Mouse (Mus musculus) hindbrain, embryonic 13.5 days (tissue): ENCODE results near the gene Ano9. TPM values are rescaled to one million over a fixed set of nuclear protein-coding genes. Genes with fewer than 3 reads are reported as not detected.

Experiments used
- ATAC-seq: fragments of 200-750 bp; cut with Nextera tagmentation; 2 replicates; pipeline ENCODE4 v1.8.0; 2017; ENCODE audit warnings: moderate TSS enrichment; ENCODE audit not compliant: low FRiP score
- H3K27ac ChIP-seq: fragments of 300-500 bp; sonication (generic); 2 replicates; pipeline ENCODE4 v1.5.1; 2015; ENCODE audit warnings: inconsistent platforms, mild to moderate bottlenecking, moderate library complexity
- H3K27me3 ChIP-seq: fragments of 300-500 bp; sonication (generic); 2 replicates; pipeline ENCODE4 v1.6.1; 2015; ENCODE audit warnings: mild to moderate bottlenecking, inconsistent platforms
- H3K36me3 ChIP-seq: fragments of 300-500 bp; sonication (generic); 2 replicates; pipeline ENCODE4 v1.6.1; 2015; ENCODE audit warnings: mild to moderate bottlenecking, inconsistent platforms
- H3K4me1 ChIP-seq: fragments of 300-500 bp; sonication (generic); replicated peaks from 2 replicates; pipeline ENCODE4 v1.6.1; 2015; ENCODE audit warnings: inconsistent platforms
- H3K4me2 ChIP-seq: fragments of 300-500 bp; sonication (generic); 2 replicates; pipeline ENCODE4 v1.6.1; 2015; ENCODE audit warnings: inconsistent platforms, mild to moderate bottlenecking, moderate library complexity
- H3K4me3 ChIP-seq: fragments of 300-500 bp; sonication (generic); 2 replicates; pipeline ENCODE4 v1.5.1; 2015; ENCODE audit warnings: mild to moderate bottlenecking, inconsistent platforms
- H3K9ac ChIP-seq: fragments of 300-500 bp; sonication (generic); 2 replicates; pipeline ENCODE4 v1.6.1; 2015; ENCODE audit warnings: mild to moderate bottlenecking, inconsistent platforms
- H3K9me3 ChIP-seq: fragments of 300-500 bp; sonication (generic); 2 replicates; pipeline ENCODE4 v1.6.1; 2016; ENCODE audit warnings: inconsistent platforms
- WGBS: fragments of 180-500 bp; shearing (Covaris S2); methylation state at CpG from one replicate; pipeline ENCODE4 v1.1.7; 2015; 5-methylcytosine and 5-hydroxymethylcytosine counted together
- polyA plus RNA-seq: library from polyadenylated mRNA; unstranded; fragments of >200 nt; fragmentation: Nextera tagmentation; extraction: Ambion mirVana; gene quantifications from 2 replicates; pipeline ENCODE4 v1.2.1, GENCODE M21; 2015

The Ano9 gene
- polyA plus RNA-seq, 1 experiment from 2014 or later = 0.09 TPM

GRCm38 (mm10) chr7:141058601-141059341 is 58.8 kb downstream of the Ano9 start:
- H3K4me2 ChIP-seq = no peak overlapping the region
- no peak overlapping the region for H3K4me3 ChIP-seq
- peaks cover 4% of the 10 kb centered on the region; the same call in 1 of the 2 replicates for H3K9me3 ChIP-seq
- peaks cover 19% of the 10 kb centered on the region for H3K36me3 ChIP-seq
- 98% methylated on average over 14 of the region's 14 CpGs for WGBS
- no peak overlapping the region for H3K27ac ChIP-seq
- no peak overlapping the region for H3K9ac ChIP-seq
- ATAC-seq = no peak
- H3K4me1 ChIP-seq = peaks cover 38% of the 10 kb centered on the region
- no peaks in the 10 kb centered on the region for H3K27me3 ChIP-seq

DNA sequence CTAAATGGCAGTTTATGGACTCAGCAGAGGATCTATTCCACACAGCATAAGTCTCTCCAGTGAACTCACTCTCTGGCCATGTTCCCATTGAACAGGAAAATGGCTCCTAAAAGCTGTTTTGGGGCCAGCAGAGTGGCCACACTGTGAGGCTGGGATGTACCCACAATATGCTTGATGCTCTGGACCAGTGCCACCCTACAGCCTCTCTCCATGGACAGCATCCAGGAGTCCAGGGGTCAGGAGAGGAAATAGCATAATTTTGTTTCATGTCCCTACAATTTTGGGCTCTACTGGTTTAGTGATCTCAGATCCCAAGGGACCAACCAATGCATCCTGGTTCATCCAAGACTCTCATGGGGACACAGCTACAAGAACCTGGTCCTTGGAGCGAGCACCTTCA is 60.1 kb downstream of the Ano9 start:
- no peak for ATAC-seq
- Histone ChIP-seq H3K27ac (no peak overlapping the region), H3K36me3 (peaks cover 10% of the 10 kb centered on the region), H3K4me1 (peaks cover 25% of the 10 kb centered on the region), H3K4me2 (no peak overlapping the region), H3K4me3 (no peak overlapping the region), H3K27me3 (no peaks in the 10 kb centered on the region), H3K9me3 (peaks cover 4% of the 10 kb centered on the region; the same call in 1 of the 2 replicates), H3K9ac (no peak overlapping the region)
- WGBS = 97% methylated on average over 1 of the region's 1 CpGs

DNA sequence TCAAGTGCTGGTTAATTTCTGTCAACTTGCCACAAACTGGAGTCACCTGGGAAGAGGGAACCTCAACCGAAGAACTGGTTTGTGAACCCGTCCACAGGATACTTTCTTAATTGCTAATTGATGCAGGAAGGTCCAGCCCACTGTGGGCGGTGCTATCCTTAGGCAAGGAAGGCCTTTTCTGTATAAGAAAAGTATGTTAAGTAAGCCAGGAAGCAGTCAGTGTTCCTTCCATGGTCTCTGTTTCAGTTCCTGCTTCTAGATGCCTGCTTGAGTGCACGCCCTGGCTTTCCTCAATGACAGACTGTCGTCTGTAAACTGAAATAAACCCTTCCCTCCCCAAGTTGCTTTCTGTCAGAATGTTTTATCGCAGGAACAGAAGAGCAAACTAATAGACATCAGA is 60.6 kb downstream of the Ano9 start:
- peaks cover 20% of the 10 kb centered on the region for H3K4me1 ChIP-seq
- 92% methylated on average over 6 of the region's 6 CpGs for WGBS
- ATAC-seq = no peak

GRCm38 (mm10) chr7:141055785-141056184 is 61.8 kb downstream of the Ano9 start:
- Histone ChIP-seq H3K9me3 (peaks cover 4% of the 10 kb centered on the region; the same call in 1 of the 2 replicates), H3K4me3 (no peak overlapping the region), H3K9ac (no peak overlapping the region), H3K36me3 (peaks cover 8% of the 10 kb centered on the region; the same call in 1 of the 2 replicates), H3K4me2 (no peak overlapping the region), H3K27ac (no peak overlapping the region), H3K27me3 (no peaks in the 10 kb centered on the region), H3K4me1 (peaks cover 13% of the 10 kb centered on the region)
- ATAC-seq = no peak
- 86% methylated on average over 4 of the region's 4 CpGs for WGBS

More for the DNA sequence above, 60.6 kb downstream of the Ano9 start:
- Histone ChIP-seq H3K27me3 (no peaks in the 10 kb centered on the region), H3K9ac (no peak overlapping the region), H3K36me3 (peaks cover 8% of the 10 kb centered on the region; the same call in 1 of the 2 replicates), H3K27ac (no peak overlapping the region), H3K4me2 (no peak overlapping the region), H3K4me3 (no peak overlapping the region), H3K9me3 (peaks cover 4% of the 10 kb centered on the region; the same call in 1 of the 2 replicates)

DNA sequence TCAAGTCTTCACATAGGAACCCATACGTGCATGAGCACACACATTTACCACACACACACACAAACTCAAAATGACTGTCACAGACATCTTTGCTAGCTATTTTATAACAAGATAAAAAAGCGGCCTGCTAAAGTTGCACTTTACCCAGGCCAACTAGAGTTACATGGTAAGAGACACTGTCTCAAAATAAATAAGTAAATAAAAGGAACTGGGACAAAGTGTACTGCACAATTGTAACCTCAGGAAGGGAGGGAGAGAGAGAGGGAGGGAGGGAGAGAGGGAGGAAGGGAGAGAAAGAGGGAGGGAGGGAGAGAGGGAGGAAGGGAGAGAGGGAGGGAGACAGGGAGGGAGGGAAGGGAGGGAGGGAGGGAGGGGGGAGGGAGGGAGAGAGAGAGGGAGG is 65.2 kb downstream of the Ano9 start:
- Histone ChIP-seq H3K9me3 (peaks cover 4% of the 10 kb centered on the region; the same call in 1 of the 2 replicates), H3K27ac (no peak overlapping the region), H3K36me3 (peaks cover 8% of the 10 kb centered on the region; the same call in 1 of the 2 replicates), H3K9ac (no peak overlapping the region), H3K27me3 (no peaks in the 10 kb centered on the region), H3K4me2 (no peak overlapping the region), H3K4me3 (no peak overlapping the region), H3K4me1 (peaks cover 6% of the 10 kb centered on the region)
- ATAC-seq = no peak
- 86% methylated on average over 2 of the region's 2 CpGs for WGBS

GRCm38 (mm10) chr7:141052016-141052415 is 65.6 kb downstream of the Ano9 start:
- no peaks in the 10 kb centered on the region for H3K27me3 ChIP-seq
- peaks cover 10% of the 10 kb centered on the region for H3K4me1 ChIP-seq
- H3K4me2 ChIP-seq = no peak overlapping the region
- H3K9ac ChIP-seq = no peak overlapping the region
- 91% methylated on average over 4 of the region's 4 CpGs for WGBS
- H3K9me3 ChIP-seq = peaks cover 4% of the 10 kb centered on the region; the same call in 1 of the 2 replicates
- no peak overlapping the region for H3K4me3 ChIP-seq
- ATAC-seq = no peak
- H3K36me3 ChIP-seq = peaks cover 8% of the 10 kb centered on the region; the same call in 1 of the 2 replicates
- no peak overlapping the region for H3K27ac ChIP-seq

Other genes with a start within 250 kb of the Ano9 start
- 278 and 284 TPM in 2 replicates for gene Psmd13, start 235.8 kb downstream of the Ano9 start, polyA plus RNA-seq
- gene Sirt3, start 235.5 kb downstream of the Ano9 start, polyA plus RNA-seq = 41.6 and 45.3 TPM in 2 replicates
- gene Cox8b, start 217.4 kb downstream of the Ano9 start, polyA plus RNA-seq = 0.69 TPM in 1 of 2 replicates, not detected in the other
- 0.09 and 0.12 TPM in 2 replicates for gene Nlrp6, start 196.9 kb downstream of the Ano9 start, polyA plus RNA-seq
- gene Pgghg, start 176.4 kb downstream of the Ano9 start, polyA plus RNA-seq = 8.8 and 10.4 TPM in 2 replicates
- gene Ifitm5, start 167.5 kb downstream of the Ano9 start, polyA plus RNA-seq = 0.36 and 1.7 TPM in 2 replicates
- not detected in 2 replicates for gene Gm45717, start 161.9 kb downstream of the Ano9 start, polyA plus RNA-seq
- 211 and 226 TPM in 2 replicates for gene Ifitm2, start 161.8 kb downstream of the Ano9 start, polyA plus RNA-seq
- 13.4 and 13.6 TPM in 2 replicates for gene Ifitm1, start 150.6 kb downstream of the Ano9 start, polyA plus RNA-seq
- 29.0 and 29.1 TPM in 2 replicates for gene Ifitm3, start 107.0 kb downstream of the Ano9 start, polyA plus RNA-seq
- gene Ifitm6, start 99.9 kb downstream of the Ano9 start, polyA plus RNA-seq = 0.53 TPM in 2 replicates
- not detected in 2 replicates for gene Gm17387, start 88.7 kb downstream of the Ano9 start, polyA plus RNA-seq
- gene B4galnt4, start 56.7 kb downstream of the Ano9 start, polyA plus RNA-seq = 44.8 and 47.2 TPM in 2 replicates
- gene Pkp3, start 39.6 kb downstream of the Ano9 start, polyA plus RNA-seq = 0.27 and 0.32 TPM in 2 replicates
- 1.7 and 2.9 TPM in 2 replicates for gene Sigirr, start 17.2 kb downstream of the Ano9 start, polyA plus RNA-seq
- 79.8 and 83.6 TPM in 2 replicates for gene Ptdss2, start 4.6 kb upstream of the Ano9 start, polyA plus RNA-seq
- 51.1 and 53.5 TPM in 2 replicates for gene Rnh1, start 55.1 kb upstream of the Ano9 start, polyA plus RNA-seq
- gene Hras, start 76.2 kb upstream of the Ano9 start, polyA plus RNA-seq = 109 and 118 TPM in 2 replicates
- gene Lrrc56, start 76.4 kb upstream of the Ano9 start, polyA plus RNA-seq = 10.3 and 11.2 TPM in 2 replicates
- 1.2 and 1.8 TPM in 2 replicates for gene Lmntd2, start 96.3 kb upstream of the Ano9 start, polyA plus RNA-seq
- gene Rassf7, start 98.1 kb upstream of the Ano9 start, polyA plus RNA-seq = 27.4 and 32.9 TPM in 2 replicates
- 77.1 and 78.9 TPM in 2 replicates for gene Phrf1, start 111.0 kb upstream of the Ano9 start, polyA plus RNA-seq
- 1.2 and 1.3 TPM in 2 replicates for gene Irf7, start 148.7 kb upstream of the Ano9 start, polyA plus RNA-seq
- not detected in 2 replicates for gene Cdhr5, start 159.0 kb upstream of the Ano9 start, polyA plus RNA-seq
- 1.5 and 3.2 TPM in 2 replicates for gene Sct, start 161.3 kb upstream of the Ano9 start, polyA plus RNA-seq
- gene Drd4, start 174.2 kb upstream of the Ano9 start, polyA plus RNA-seq = 0.68 and 0.70 TPM in 2 replicates
- 138 and 157 TPM in 2 replicates for gene Deaf1, start 209.9 kb upstream of the Ano9 start, polyA plus RNA-seq
- gene Tmem80, start 209.9 kb upstream of the Ano9 start, polyA plus RNA-seq = 67.7 and 74.7 TPM in 2 replicates
- 0.65 and 1.4 TPM in 2 replicates for gene Eps8l2, start 221.1 kb upstream of the Ano9 start, polyA plus RNA-seq